Mouse (Mus musculus) testis, adult 2 months (tissue): ENCODE data around the gene Cldn6.

Experiments used
- CTCF ChIP-seq: fragments of 200-500 bp; IDR thresholded peaks from 2 replicates; pipeline ENCODE4 v1.5.1; 2012; ENCODE audit warnings: low read depth, mild to moderate bottlenecking, inconsistent platforms, low read length, moderate library complexity; ENCODE audit not compliant: control insufficient read depth, insufficient read depth, insufficient replicate concordance
- POLR2A ChIP-seq: fragments of 200-500 bp; IDR thresholded peaks from 2 replicates; pipeline ENCODE4 v1.6.1; 2012; ENCODE audit warnings: low read depth, mild to moderate bottlenecking, inconsistent platforms, low read length, moderate library complexity; ENCODE audit not compliant: control insufficient read depth

DNA sequence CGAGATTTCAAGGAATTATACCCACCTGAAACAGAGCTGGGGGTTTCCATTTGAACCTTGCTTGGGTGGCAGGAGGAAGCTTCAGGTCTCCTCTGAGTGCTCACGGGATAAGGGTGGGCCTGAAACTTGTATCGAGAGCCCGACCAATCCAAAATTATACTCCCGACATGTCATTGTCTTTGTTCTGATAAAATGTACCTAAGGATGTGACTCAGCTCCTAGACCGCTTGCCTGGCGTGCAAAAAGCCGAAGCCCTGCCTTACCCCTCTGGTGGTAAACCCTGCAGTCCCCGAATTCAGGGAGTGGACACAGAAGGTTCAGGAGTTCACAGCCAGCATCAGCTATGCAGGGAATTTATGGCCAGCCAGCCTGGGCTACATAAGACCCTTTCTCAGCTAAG, 1.3 kb downstream of the Cldn6 start:
- no peak for TF ChIP-seq CTCF
- TF ChIP-seq POLR2A, result no peak
